Mouse (Mus musculus) CH12.LX (cell line): ENCODE measurements at regions not wholly inside any gene's neighbourhood (a gene's known extent, or its start where the extent isn't known, plus 50 kb on each side); places are given as distances from the start of the nearest gene placed in this dataset.

Source experiments
- CTCF ChIP-seq, 2 experiments: IDR thresholded peaks in 1 of 2; conservative IDR thresholded peaks in 1 of 2; 2 replicates each; pipeline ENCODE4 v1.5.1; 2011 to 2012; ENCODE audit warnings: low read depth in 2 of 2, low read length in 2 of 2, improper control_type of control experiment in 1 of 2, inconsistent platforms in 1 of 2, mild to moderate bottlenecking in 1 of 2, moderate library complexity in 1 of 2
- EP300 ChIP-seq: IDR thresholded peaks from 2 replicates; pipeline ENCODE4 v1.6.1; 2011; ENCODE audit warnings: low read length, improper control_type of control experiment
- GABPA ChIP-seq: IDR thresholded peaks from 2 replicates; pipeline ENCODE4 v1.6.1; 2012; ENCODE audit warnings: low read depth, low read length, improper control_type of control experiment, inconsistent platforms; ENCODE audit not compliant: insufficient replicate concordance
- MAZ ChIP-seq: IDR thresholded peaks from 2 replicates; pipeline ENCODE4 v1.6.1; 2012; ENCODE audit warnings: low read depth, mild to moderate bottlenecking, inconsistent platforms, low read length, improper control_type of control experiment, moderate library complexity
- POLR2A ChIP-seq: IDR thresholded peaks from 2 replicates; pipeline ENCODE4 v1.6.1; 2011; ENCODE audit warnings: low read depth, mild to moderate bottlenecking, improper control_type of control experiment, low read length

DNA sequence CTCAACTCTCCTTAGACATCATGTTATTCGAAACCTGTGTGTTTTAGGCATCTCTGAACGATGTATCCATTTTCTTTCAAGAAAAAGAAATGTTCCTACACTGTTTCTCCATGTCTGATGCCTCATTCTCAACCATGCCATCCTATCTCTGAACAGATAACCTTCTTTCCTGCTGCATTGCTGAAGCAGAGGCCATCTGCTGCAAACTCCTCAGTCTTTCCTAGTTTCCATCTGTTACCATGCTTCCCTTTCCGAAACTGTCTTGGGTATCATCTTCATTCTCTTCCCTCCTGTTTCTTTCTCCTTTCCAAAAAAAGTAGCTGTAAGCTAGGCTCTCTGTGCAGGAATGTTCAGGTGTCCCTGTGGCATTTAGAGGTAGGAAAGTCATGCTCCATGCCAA is 1063.3 kb downstream of the 5730522E02Rik start:
- TF ChIP-seq CTCF (conservative IDR thresholded peaks at IDR 0.05 in 1 of 2, IDR thresholded peaks at IDR 0.05 in 1 of 2; ENCODE audit: low read depth in 2 of 2, low read length in 2 of 2) (no peak), GABPA (no peak), POLR2A (no peak), MAZ (no peak), EP300 (no peak)
